Mouse (Mus musculus) cortical plate, adult 2 months (tissue): Measurements from ENCODE around the gene Ofcc1.

Source experiments
- CTCF ChIP-seq: fragments of 200-500 bp; IDR thresholded peaks from 2 replicates; pipeline ENCODE4 v1.5.1; 2011; ENCODE audit warnings: mild to moderate bottlenecking, control low read depth, low read length; ENCODE audit not compliant: insufficient read depth; ENCODE audit errors: extremely low read depth
- POLR2A ChIP-seq: fragments of 200-500 bp; IDR thresholded peaks from 2 replicates; pipeline ENCODE4 v1.6.1; 2011; ENCODE audit warnings: mild to moderate bottlenecking, low read length, control low read depth; ENCODE audit not compliant: insufficient read depth; ENCODE audit errors: extremely low read depth

- TF ChIP-seq CTCF, result no peak
- no peak for TF ChIP-seq POLR2A
Observed at GRCm38 (mm10) chr13:39979294-39980061, 381.8 kb downstream of the Ofcc1 start.
